Mouse (Mus musculus): ENCODE results near the gene Atp2a1. TPM values are rescaled to one million over a fixed set of nuclear protein-coding genes. Genes with fewer than 3 reads are reported as not detected.

Atp2a1 gene
- polyA plus RNA-seq, 1 experiment = 144 TPM

DNA sequence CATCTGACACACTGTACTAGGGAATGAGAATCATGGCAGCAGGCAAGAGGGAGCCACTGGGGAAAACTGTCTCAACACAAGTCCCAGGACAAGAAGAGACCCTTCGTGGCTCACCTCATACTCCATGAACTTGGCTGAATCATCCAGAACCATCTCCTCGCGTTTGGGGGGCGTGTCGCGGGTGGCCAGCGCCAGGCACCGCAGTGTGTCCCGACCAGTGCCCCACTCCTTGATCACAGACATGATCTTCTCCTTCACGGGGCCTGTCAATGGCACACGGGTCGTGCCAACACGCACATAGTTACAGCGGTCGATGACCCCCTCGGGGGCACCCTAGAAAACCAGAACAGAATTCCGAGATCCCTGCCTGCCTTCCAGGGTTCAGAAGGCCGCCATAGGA, 12.9 kb downstream of the Atp2a1 start:
- TF ChIP-seq CTCF (conservative IDR thresholded peaks at IDR 0.05; ENCODE audit: insufficient read depth, insufficient read length, low read depth, low read length) (no peak), POLR2A (IDR thresholded peaks at IDR 0.05; ENCODE audit: low read depth, low read length) (no peak)
- WGBS = 89% methylated on average over 18 of the region's 18 CpGs
- DNase-seq = no peak
- Histone ChIP-seq H3K27ac (ENCODE audit: insufficient read depth, low read depth, low read length) (no peak overlapping the region), H3K27me3 (replicated peaks; ENCODE audit: control insufficient read depth, insufficient read depth, low read length) (no peaks in the 10 kb centered on the region), H3K4me1 (ENCODE audit: control insufficient read depth, insufficient read depth, low read length) (no peaks in the 10 kb centered on the region), H3K4me3 (ENCODE audit: insufficient read depth, low read depth, low read length) (no peak overlapping the region), H3K36me3 (ENCODE audit: control insufficient read depth, insufficient read depth, low read length) (peaks cover 2% of the 10 kb centered on the region)

GRCm38 (mm10) chr7:126448481-126448880, 14.4 kb downstream of the Atp2a1 start:
- Histone ChIP-seq H3K27ac (ENCODE audit: insufficient read depth, low read depth, low read length) (no peak overlapping the region), H3K36me3 (ENCODE audit: control insufficient read depth, insufficient read depth, low read length) (peaks cover 5% of the 10 kb centered on the region), H3K4me3 (ENCODE audit: insufficient read depth, low read depth, low read length) (no peak overlapping the region), H3K4me1 (ENCODE audit: control insufficient read depth, insufficient read depth, low read length) (no peaks in the 10 kb centered on the region), H3K27me3 (replicated peaks; ENCODE audit: control insufficient read depth, insufficient read depth, low read length) (no peaks in the 10 kb centered on the region)
- no peak for TF ChIP-seq POLR2A (IDR thresholded peaks at IDR 0.05; ENCODE audit: low read depth, low read length)
- TF ChIP-seq CTCF (conservative IDR thresholded peaks at IDR 0.05; ENCODE audit: insufficient read depth, insufficient read length, low read depth, low read length) = no peak
- DNase-seq = no peak
- WGBS = 84% methylated on average over 19 of the region's 19 CpGs

DNA sequence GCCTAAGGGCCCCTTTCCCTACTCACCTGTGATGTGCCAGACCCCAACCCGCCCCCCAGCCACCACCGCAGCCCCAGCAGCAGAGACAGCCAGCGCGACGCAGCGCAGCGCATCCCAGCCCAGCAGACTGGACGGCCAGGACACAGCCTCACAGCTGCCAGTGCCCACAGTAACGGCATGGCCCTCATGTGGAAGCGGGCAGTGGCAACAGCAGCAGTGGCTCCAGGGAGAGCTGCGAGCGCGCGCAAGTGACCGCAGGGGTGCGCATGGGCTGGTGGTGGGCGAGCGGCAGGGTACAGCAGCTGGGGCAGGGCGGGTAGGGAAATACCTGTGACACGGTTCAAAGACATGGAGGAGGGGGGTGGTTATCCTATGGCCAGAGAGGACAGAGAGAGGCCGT, 16.7 kb downstream of the Atp2a1 start:
- Histone ChIP-seq H3K27me3 (replicated peaks; ENCODE audit: control insufficient read depth, insufficient read depth, low read length) (no peaks in the 10 kb centered on the region), H3K4me1 (ENCODE audit: control insufficient read depth, insufficient read depth, low read length) (no peaks in the 10 kb centered on the region), H3K36me3 (ENCODE audit: control insufficient read depth, insufficient read depth, low read length) (peaks cover 5% of the 10 kb centered on the region), H3K27ac (ENCODE audit: insufficient read depth, low read depth, low read length) (no peak overlapping the region), H3K4me3 (ENCODE audit: insufficient read depth, low read depth, low read length) (no peak overlapping the region)
- 94% methylated on average over 21 of the region's 21 CpGs for WGBS
- TF ChIP-seq CTCF (conservative IDR thresholded peaks at IDR 0.05; ENCODE audit: insufficient read depth, insufficient read length, low read depth, low read length) = no peak
- TF ChIP-seq POLR2A (IDR thresholded peaks at IDR 0.05; ENCODE audit: low read depth, low read length) = no peak
- no peak for DNase-seq

GRCm38 (mm10) chr7:126445104-126445815, 17.6 kb downstream of the Atp2a1 start:
- no peak for TF ChIP-seq CTCF (conservative IDR thresholded peaks at IDR 0.05; ENCODE audit: insufficient read depth, insufficient read length, low read depth, low read length)
- TF ChIP-seq POLR2A (IDR thresholded peaks at IDR 0.05; ENCODE audit: low read depth, low read length) = no peak
- WGBS = 96% methylated on average over 15 of the region's 15 CpGs

DNA sequence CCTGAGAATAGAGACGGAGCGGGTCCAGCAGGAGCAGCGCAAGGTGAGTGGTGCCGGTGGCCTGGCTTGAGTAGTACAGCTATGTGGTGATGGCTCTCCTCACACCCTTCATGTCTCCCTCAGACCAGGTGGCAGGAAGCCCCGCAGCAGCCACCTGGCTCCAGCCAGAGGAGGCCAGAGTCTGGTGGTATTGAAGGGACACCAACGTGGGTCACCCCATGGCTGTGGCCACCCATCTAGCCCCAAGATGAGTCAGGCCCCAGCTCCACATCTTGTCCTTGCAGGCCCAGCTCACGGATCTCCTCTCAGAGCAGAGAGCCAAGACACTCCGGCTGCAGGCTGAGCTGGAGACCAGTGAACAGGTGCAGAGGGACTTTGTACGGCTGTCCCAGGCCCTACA, 18.4 kb downstream of the Atp2a1 start:
- no peak for DNase-seq
- peaks cover 5% of the 10 kb centered on the region for H3K36me3 ChIP-seq (ENCODE audit: control insufficient read depth, insufficient read depth, low read length)
- no peaks in the 10 kb centered on the region for H3K4me1 ChIP-seq (ENCODE audit: control insufficient read depth, insufficient read depth, low read length)
- no peak overlapping the region for H3K27ac ChIP-seq (ENCODE audit: insufficient read depth, low read depth, low read length)
- H3K27me3 ChIP-seq (replicated peaks; ENCODE audit: control insufficient read depth, insufficient read depth, low read length) = no peaks in the 10 kb centered on the region
- no peak overlapping the region for H3K4me3 ChIP-seq (ENCODE audit: insufficient read depth, low read depth, low read length)
- 92% methylated on average over 9 of the region's 9 CpGs for WGBS
- TF ChIP-seq CTCF (conservative IDR thresholded peaks at IDR 0.05; ENCODE audit: insufficient read depth, insufficient read length, low read depth, low read length) = no peak
- TF ChIP-seq POLR2A (IDR thresholded peaks at IDR 0.05; ENCODE audit: low read depth, low read length) = no peak

More at GRCm38 (mm10) chr7:126445104-126445815, 17.6 kb downstream of the Atp2a1 start:
- H3K27me3 ChIP-seq (replicated peaks; ENCODE audit: control insufficient read depth, insufficient read depth, low read length) = no peaks in the 10 kb centered on the region
- H3K4me3 ChIP-seq (ENCODE audit: insufficient read depth, low read depth, low read length) = no peak overlapping the region
- DNase-seq = no peak
- H3K27ac ChIP-seq (ENCODE audit: insufficient read depth, low read depth, low read length) = no peak overlapping the region
- H3K36me3 ChIP-seq (ENCODE audit: control insufficient read depth, insufficient read depth, low read length) = peaks cover 5% of the 10 kb centered on the region
- H3K4me1 ChIP-seq (ENCODE audit: control insufficient read depth, insufficient read depth, low read length) = no peaks in the 10 kb centered on the region

DNA sequence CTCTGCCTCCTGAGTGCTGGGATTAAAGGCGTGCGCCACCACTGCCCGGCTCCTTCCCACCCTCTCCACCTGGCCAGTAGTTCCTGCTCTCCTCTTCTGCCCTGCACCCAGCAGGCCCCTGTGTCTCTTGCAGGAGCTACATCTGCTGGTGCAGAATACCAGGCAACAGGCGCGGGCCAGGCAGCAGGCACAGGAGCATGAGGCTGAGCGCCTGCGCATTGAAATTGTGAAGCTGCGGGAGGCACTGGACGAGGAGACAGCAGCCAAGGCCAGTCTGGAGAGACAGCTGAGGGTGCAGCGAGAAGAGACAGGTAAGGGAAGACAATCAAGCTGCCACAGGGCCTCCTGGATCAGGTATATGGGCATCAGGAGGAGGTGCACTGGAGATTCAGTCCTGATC, 18.9 kb downstream of the Atp2a1 start:
- Histone ChIP-seq H3K36me3 (ENCODE audit: control insufficient read depth, insufficient read depth, low read length) (peaks cover 5% of the 10 kb centered on the region), H3K27ac (ENCODE audit: insufficient read depth, low read depth, low read length) (no peak overlapping the region), H3K27me3 (replicated peaks; ENCODE audit: control insufficient read depth, insufficient read depth, low read length) (no peaks in the 10 kb centered on the region), H3K4me1 (ENCODE audit: control insufficient read depth, insufficient read depth, low read length) (no peaks in the 10 kb centered on the region), H3K4me3 (ENCODE audit: insufficient read depth, low read depth, low read length) (no peak overlapping the region)
- no peak for DNase-seq
- WGBS = 96% methylated on average over 10 of the region's 10 CpGs
- no peak for TF ChIP-seq POLR2A (IDR thresholded peaks at IDR 0.05; ENCODE audit: low read depth, low read length)
- no peak for TF ChIP-seq CTCF (conservative IDR thresholded peaks at IDR 0.05; ENCODE audit: insufficient read depth, insufficient read length, low read depth, low read length)

- Histone ChIP-seq H3K27me3 (replicated peaks; ENCODE audit: control insufficient read depth, insufficient read depth, low read length) (no peaks in the 10 kb centered on the region), H3K4me3 (ENCODE audit: insufficient read depth, low read depth, low read length) (no peak overlapping the region), H3K27ac (ENCODE audit: insufficient read depth, low read depth, low read length) (no peak overlapping the region), H3K36me3 (ENCODE audit: control insufficient read depth, insufficient read depth, low read length) (peaks cover 5% of the 10 kb centered on the region), H3K4me1 (ENCODE audit: control insufficient read depth, insufficient read depth, low read length) (no peaks in the 10 kb centered on the region)
- TF ChIP-seq CTCF (conservative IDR thresholded peaks at IDR 0.05; ENCODE audit: insufficient read depth, insufficient read length, low read depth, low read length) (no peak), POLR2A (IDR thresholded peaks at IDR 0.05; ENCODE audit: low read depth, low read length) (no peak)
- WGBS = 85% methylated on average over 9 of the region's 9 CpGs
- DNase-seq = no peak
These were observed 22.8 kb downstream of the Atp2a1 start for GRCm38 (mm10) chr7:126440134-126440533.

Data from kidney, adult 2 months (tissue).